Mouse (Mus musculus): ENCODE results near the gene Gm21973. TPM values are rescaled to one million over a fixed set of nuclear protein-coding genes. Genes with fewer than 3 reads are reported as not detected.

Gm21973 gene
- not detected for polyA plus RNA-seq (2017; shearing (Covaris generic))

DNA sequence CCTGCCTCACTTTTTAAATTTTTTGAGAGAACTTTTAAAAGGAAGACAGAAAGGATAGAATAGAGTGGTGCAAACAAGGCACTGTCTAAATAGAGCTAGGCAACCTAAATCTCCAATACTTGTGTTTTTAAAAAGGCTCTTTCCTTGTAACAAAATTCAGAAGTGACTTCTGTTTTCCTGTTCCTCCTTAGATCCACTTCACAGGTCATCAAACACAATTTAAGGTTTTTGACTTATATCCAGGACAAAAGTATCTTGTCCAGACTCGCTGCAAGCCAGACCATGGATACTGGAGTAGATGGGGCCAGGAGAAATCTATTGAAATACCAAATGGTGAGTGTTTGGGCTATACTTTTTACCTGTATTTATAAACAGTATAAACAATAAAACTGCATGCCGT, at the start of gene Gm21973:
Gm21973 (plus strand) TSS at position 301 of the 400 bp plus-strand sequence.

DNA sequence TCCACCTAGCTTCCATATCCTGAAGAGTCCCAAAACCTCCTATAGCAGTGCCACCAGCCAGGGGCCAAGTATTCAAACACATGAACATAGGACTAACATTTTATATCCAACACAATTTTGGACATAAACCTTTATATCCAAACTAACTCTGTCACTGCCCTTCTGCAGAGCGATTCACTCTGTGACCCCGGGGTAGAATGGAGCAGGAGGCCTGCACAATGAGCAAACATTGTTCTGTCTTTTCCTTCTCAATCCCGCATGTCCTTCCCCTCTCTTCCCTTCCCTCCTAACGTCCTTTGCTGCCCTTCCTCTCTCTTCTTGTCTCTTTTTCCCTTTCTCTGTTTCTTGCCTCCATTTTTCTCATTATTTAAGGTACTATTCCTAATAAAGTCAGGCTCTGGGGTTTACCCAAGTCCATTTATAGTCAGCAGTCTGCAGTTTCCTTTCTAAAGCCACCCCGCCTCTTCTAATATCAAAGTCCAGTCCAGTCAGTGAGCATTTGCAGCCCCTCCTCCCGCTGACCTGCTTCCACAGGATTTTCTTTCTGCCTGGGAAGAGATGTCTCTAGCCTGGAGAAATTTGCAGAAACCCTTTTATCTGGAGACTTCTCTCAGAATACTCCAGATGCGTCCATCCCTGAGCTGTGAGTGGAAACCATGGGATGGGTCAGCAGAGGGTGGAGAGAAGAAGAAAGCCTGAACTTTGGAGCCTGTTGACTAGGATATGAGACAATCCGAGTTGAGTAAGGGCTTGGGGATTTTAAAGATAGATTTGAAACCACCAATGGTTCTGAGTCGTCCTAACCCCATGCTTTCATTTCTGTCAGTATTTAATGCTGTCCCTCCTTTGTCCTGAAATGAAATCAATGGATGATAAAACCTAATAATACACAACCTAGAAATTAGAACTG, 33.1 kb downstream of the Gm21973 start, which contains the start of gene Agxt2:
Agxt2 (plus strand) TSS at position 494 of the 910 bp plus-strand sequence.

Other genes with a start within 250 kb of the Gm21973 start
- gene Prlr, start 148.1 kb upstream of the Gm21973 start, polyA plus RNA-seq (2017; shearing (Covaris generic)), result 0.63 TPM
- 0.38 TPM for gene Agxt2, start 33.2 kb downstream of the Gm21973 start, polyA plus RNA-seq (2017; shearing (Covaris generic))
- gene Dnajc21, start 145.1 kb downstream of the Gm21973 start, polyA plus RNA-seq (2017; shearing (Covaris generic)), result 48.0 TPM
- 128 TPM for gene Brix1, start 160.6 kb downstream of the Gm21973 start, polyA plus RNA-seq (2017; shearing (Covaris generic))
- 23.1 TPM for gene Rad1, start 160.6 kb downstream of the Gm21973 start, polyA plus RNA-seq (2017; shearing (Covaris generic))
- gene Ttc23l, start 233.3 kb downstream of the Gm21973 start, polyA plus RNA-seq (2017; shearing (Covaris generic)), result not detected

Data from effector memory CD4-positive, alpha-beta T cell, adult 7 months (primary cell).